Mouse (Mus musculus): ENCODE data around the gene Ppp6r3. TPM values are rescaled to one million over a fixed set of nuclear protein-coding genes. Genes with fewer than 3 reads are reported as not detected.

Gene Ppp6r3
- polyA plus RNA-seq, 1 experiment from 2014 or later, result 67.3 TPM

DNA sequence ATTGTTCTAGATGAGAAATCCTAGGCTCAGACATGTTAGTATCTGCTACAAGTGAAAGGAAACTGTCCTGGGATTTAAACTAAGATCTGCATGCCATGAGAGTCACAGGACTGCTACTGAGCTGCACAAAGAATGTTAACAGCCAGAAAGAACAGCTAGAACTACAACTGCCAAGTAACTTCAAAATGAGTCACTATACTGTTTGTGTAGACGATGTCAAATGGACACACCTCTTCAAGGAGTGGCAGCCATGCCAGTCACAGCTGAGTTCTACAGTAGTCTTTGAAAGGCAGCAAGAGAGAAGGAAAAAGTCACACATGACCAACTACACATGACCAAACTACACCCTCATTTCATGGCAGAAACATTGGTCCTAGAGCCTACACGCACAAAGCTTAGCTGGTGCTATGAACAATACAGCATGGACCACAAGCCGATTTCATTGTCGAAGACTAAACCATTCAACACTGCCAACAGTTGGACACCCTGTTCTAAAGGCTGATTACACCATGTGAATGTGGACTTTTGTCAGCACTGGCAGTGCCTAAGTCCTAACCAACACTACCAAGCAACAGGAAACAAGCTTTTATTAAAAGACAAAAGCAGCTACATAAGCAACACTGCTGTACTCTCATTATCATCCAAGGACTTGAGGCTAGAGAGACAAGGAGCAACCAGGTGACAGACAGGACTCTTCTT is 55.9 kb downstream of the Ppp6r3 start:
- H3K36me3 ChIP-seq (ENCODE audit: control insufficient read depth, insufficient read depth, low read length), result peaks cover 13% of the 10 kb centered on the region; the same call in 1 of the 2 replicates
- no peaks in the 10 kb centered on the region for H3K4me1 ChIP-seq (ENCODE audit: control insufficient read depth, insufficient read depth, low read length)
- no peaks in the 10 kb centered on the region for H3K27me3 ChIP-seq (ENCODE audit: control insufficient read depth, insufficient read depth, low read length)
- no peak for ATAC-seq (ENCODE audit: low read depth)
- WGBS, result 97% methylated on average over 4 of the region's 4 CpGs
- H3K9me3 ChIP-seq (ENCODE audit: control insufficient read depth, low read length), result no peaks in the 10 kb centered on the region
- H3K27ac ChIP-seq (ENCODE audit: low read depth, low read length), result no peak overlapping the region
- no peak overlapping the region for H3K4me2 ChIP-seq (ENCODE audit: low read depth, low read length)
- H3K4me3 ChIP-seq (ENCODE audit: low read depth, low read length), result no peak overlapping the region
- no peak overlapping the region for H3K9ac ChIP-seq (replicated peaks; ENCODE audit: low read depth, low read length)

GRCm38 (mm10) chr19:3497216-3497615 is 78.3 kb downstream of the Ppp6r3 start:
- WGBS, result 94% methylated on average over 3 of the region's 3 CpGs
- Histone ChIP-seq H3K9me3 (ENCODE audit: control insufficient read depth, low read length) (no peaks in the 10 kb centered on the region), H3K4me3 (ENCODE audit: low read depth, low read length) (no peak overlapping the region), H3K9ac (replicated peaks; ENCODE audit: low read depth, low read length) (no peak overlapping the region), H3K27me3 (ENCODE audit: control insufficient read depth, insufficient read depth, low read length) (no peaks in the 10 kb centered on the region), H3K4me1 (ENCODE audit: control insufficient read depth, insufficient read depth, low read length) (no peaks in the 10 kb centered on the region), H3K27ac (ENCODE audit: low read depth, low read length) (no peak overlapping the region), H3K4me2 (ENCODE audit: low read depth, low read length) (no peak overlapping the region), H3K36me3 (ENCODE audit: control insufficient read depth, insufficient read depth, low read length) (peaks cover 45% of the 10 kb centered on the region)
- no peak for ATAC-seq (ENCODE audit: low read depth)

DNA sequence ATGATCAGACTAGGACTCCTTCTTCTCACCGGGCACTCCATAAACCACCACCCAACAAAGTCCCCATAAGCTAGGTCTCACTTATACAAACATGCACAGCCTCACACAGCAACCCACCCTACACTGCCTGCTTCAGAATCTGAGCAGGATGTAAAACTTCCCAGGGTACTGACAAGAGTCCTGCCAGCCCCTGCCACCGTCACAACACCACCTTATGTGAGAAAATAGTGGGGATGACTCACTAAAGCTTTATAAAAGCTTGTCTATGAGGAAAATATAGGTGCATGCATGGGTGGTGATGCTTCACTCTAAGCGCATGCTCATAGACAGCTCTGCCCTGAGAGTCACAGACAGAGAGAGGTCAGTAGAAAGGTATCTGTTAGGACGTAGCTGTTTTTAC is 85.7 kb downstream of the Ppp6r3 start:
- ATAC-seq (ENCODE audit: low read depth), result no peak
- Histone ChIP-seq H3K36me3 (ENCODE audit: control insufficient read depth, insufficient read depth, low read length) (peaks cover 71% of the 10 kb centered on the region), H3K4me3 (ENCODE audit: low read depth, low read length) (no peak overlapping the region), H3K4me2 (ENCODE audit: low read depth, low read length) (no peak overlapping the region), H3K9me3 (ENCODE audit: control insufficient read depth, low read length) (no peaks in the 10 kb centered on the region), H3K27me3 (ENCODE audit: control insufficient read depth, insufficient read depth, low read length) (no peaks in the 10 kb centered on the region), H3K4me1 (ENCODE audit: control insufficient read depth, insufficient read depth, low read length) (no peaks in the 10 kb centered on the region), H3K9ac (replicated peaks; ENCODE audit: low read depth, low read length) (no peak overlapping the region), H3K27ac (ENCODE audit: low read depth, low read length) (no peak overlapping the region)
- 98% methylated on average over 4 of the region's 4 CpGs for WGBS

- Histone ChIP-seq H3K27ac (ENCODE audit: low read depth, low read length) (no peak overlapping the region), H3K4me3 (ENCODE audit: low read depth, low read length) (no peak overlapping the region), H3K9ac (replicated peaks; ENCODE audit: low read depth, low read length) (no peak overlapping the region), H3K4me1 (ENCODE audit: control insufficient read depth, insufficient read depth, low read length) (no peaks in the 10 kb centered on the region), H3K27me3 (ENCODE audit: control insufficient read depth, insufficient read depth, low read length) (no peaks in the 10 kb centered on the region), H3K4me2 (ENCODE audit: low read depth, low read length) (no peak overlapping the region), H3K9me3 (ENCODE audit: control insufficient read depth, low read length) (no peaks in the 10 kb centered on the region), H3K36me3 (ENCODE audit: control insufficient read depth, insufficient read depth, low read length) (peaks cover 51% of the 10 kb centered on the region)
- ATAC-seq (ENCODE audit: low read depth), result no peak
- 92% methylated on average over 7 of the region's 7 CpGs for WGBS
These were observed 92.7 kb downstream of the Ppp6r3 start for GRCm38 (mm10) chr19:3482831-3483230.

DNA sequence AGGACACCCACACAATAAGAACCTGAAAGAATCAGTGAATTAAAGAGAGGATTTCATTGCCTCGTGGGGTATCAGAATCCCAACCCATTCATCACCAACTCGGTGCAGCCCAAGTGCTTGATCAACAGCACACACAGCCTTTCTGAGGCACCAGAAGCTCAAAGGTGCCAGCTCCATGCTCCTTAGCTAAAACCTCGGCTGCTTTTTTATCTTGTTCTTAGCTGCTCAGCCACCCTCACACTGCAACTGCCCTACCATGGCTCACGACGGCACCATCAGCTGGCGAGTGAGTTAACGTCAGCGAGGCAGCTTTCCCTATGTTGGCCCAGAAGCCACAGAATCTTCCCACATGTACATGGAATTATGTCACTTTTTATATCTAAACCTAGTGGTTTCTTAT is 95.4 kb downstream of the Ppp6r3 start:
- Histone ChIP-seq H3K4me1 (ENCODE audit: control insufficient read depth, insufficient read depth, low read length) (no peaks in the 10 kb centered on the region), H3K9ac (replicated peaks; ENCODE audit: low read depth, low read length) (no peak overlapping the region), H3K9me3 (ENCODE audit: control insufficient read depth, low read length) (no peaks in the 10 kb centered on the region), H3K36me3 (ENCODE audit: control insufficient read depth, insufficient read depth, low read length) (peaks cover 39% of the 10 kb centered on the region), H3K4me3 (ENCODE audit: low read depth, low read length) (no peak overlapping the region), H3K27me3 (ENCODE audit: control insufficient read depth, insufficient read depth, low read length) (no peaks in the 10 kb centered on the region), H3K4me2 (ENCODE audit: low read depth, low read length) (no peak overlapping the region), H3K27ac (ENCODE audit: low read depth, low read length) (no peak overlapping the region)
- no peak for ATAC-seq (ENCODE audit: low read depth)
- WGBS, result 90% methylated on average over 8 of the region's 8 CpGs

GRCm38 (mm10) chr19:3476996-3477395 is 98.6 kb downstream of the Ppp6r3 start:
- Histone ChIP-seq H3K27me3 (ENCODE audit: control insufficient read depth, insufficient read depth, low read length) (no peaks in the 10 kb centered on the region), H3K4me3 (ENCODE audit: low read depth, low read length) (no peak overlapping the region), H3K4me2 (ENCODE audit: low read depth, low read length) (no peak overlapping the region), H3K36me3 (ENCODE audit: control insufficient read depth, insufficient read depth, low read length) (peaks cover 34% of the 10 kb centered on the region), H3K9ac (replicated peaks; ENCODE audit: low read depth, low read length) (no peak overlapping the region), H3K4me1 (ENCODE audit: control insufficient read depth, insufficient read depth, low read length) (no peaks in the 10 kb centered on the region), H3K9me3 (ENCODE audit: control insufficient read depth, low read length) (no peaks in the 10 kb centered on the region), H3K27ac (ENCODE audit: low read depth, low read length) (no peak overlapping the region)
- ATAC-seq (ENCODE audit: low read depth), result no peak
- 95% methylated on average over 3 of the region's 3 CpGs for WGBS

GRCm38 (mm10) chr19:3471218-3471617 is 104.3 kb downstream of the Ppp6r3 start:
- Histone ChIP-seq H3K36me3 (ENCODE audit: control insufficient read depth, insufficient read depth, low read length) (peaks cover 46% of the 10 kb centered on the region), H3K9ac (replicated peaks; ENCODE audit: low read depth, low read length) (no peak overlapping the region), H3K4me1 (ENCODE audit: control insufficient read depth, insufficient read depth, low read length) (no peaks in the 10 kb centered on the region), H3K9me3 (ENCODE audit: control insufficient read depth, low read length) (no peaks in the 10 kb centered on the region), H3K4me2 (ENCODE audit: low read depth, low read length) (no peak overlapping the region), H3K27me3 (ENCODE audit: control insufficient read depth, insufficient read depth, low read length) (no peaks in the 10 kb centered on the region), H3K27ac (ENCODE audit: low read depth, low read length) (no peak overlapping the region), H3K4me3 (ENCODE audit: low read depth, low read length) (no peak overlapping the region)
- 95% methylated on average over 2 of the region's 2 CpGs for WGBS
- ATAC-seq (ENCODE audit: low read depth), result no peak

DNA sequence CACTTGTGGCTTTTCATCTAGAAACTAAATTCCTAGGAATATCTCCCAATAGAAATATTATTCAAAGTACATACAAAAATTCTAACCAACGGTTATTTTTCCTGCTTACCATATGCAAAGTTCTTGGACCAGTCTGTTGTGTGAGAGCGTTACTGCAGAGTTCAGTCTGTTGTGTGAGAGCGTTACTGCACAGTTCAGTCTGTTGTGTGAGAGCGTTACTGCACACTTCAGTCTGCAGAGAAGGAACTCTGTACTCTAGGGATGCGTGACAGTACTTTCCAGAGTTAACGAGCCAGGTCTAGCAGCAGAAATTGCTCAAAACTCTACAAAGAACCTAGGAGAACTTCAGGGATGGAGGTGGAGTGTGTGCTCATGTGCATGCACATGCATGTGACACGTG is 108.0 kb downstream of the Ppp6r3 start:
- Histone ChIP-seq H3K27ac (ENCODE audit: low read depth, low read length) (no peak overlapping the region), H3K9me3 (ENCODE audit: control insufficient read depth, low read length) (no peaks in the 10 kb centered on the region), H3K36me3 (ENCODE audit: control insufficient read depth, insufficient read depth, low read length) (peaks cover 60% of the 10 kb centered on the region), H3K4me1 (ENCODE audit: control insufficient read depth, insufficient read depth, low read length) (no peaks in the 10 kb centered on the region), H3K4me3 (ENCODE audit: low read depth, low read length) (no peak overlapping the region), H3K27me3 (ENCODE audit: control insufficient read depth, insufficient read depth, low read length) (no peaks in the 10 kb centered on the region), H3K9ac (replicated peaks; ENCODE audit: low read depth, low read length) (no peak overlapping the region), H3K4me2 (ENCODE audit: low read depth, low read length) (no peak overlapping the region)
- no peak for ATAC-seq (ENCODE audit: low read depth)
- 94% methylated on average over 7 of the region's 7 CpGs for WGBS

GRCm38 (mm10) chr19:3459986-3460385 is 115.6 kb downstream of the Ppp6r3 start:
- Histone ChIP-seq H3K4me3 (ENCODE audit: low read depth, low read length) (no peak overlapping the region), H3K9me3 (ENCODE audit: control insufficient read depth, low read length) (no peaks in the 10 kb centered on the region), H3K27ac (ENCODE audit: low read depth, low read length) (no peak overlapping the region), H3K27me3 (ENCODE audit: control insufficient read depth, insufficient read depth, low read length) (no peaks in the 10 kb centered on the region), H3K9ac (replicated peaks; ENCODE audit: low read depth, low read length) (no peak overlapping the region), H3K36me3 (ENCODE audit: control insufficient read depth, insufficient read depth, low read length) (peaks cover 87% of the 10 kb centered on the region), H3K4me1 (ENCODE audit: control insufficient read depth, insufficient read depth, low read length) (no peaks in the 10 kb centered on the region), H3K4me2 (ENCODE audit: low read depth, low read length) (no peak overlapping the region)
- no peak for ATAC-seq (ENCODE audit: low read depth)
- WGBS, result 93% methylated on average over 3 of the region's 3 CpGs
